ENCODE assay signal across 8 mouse cellular contexts in the genomic region with DNA sequence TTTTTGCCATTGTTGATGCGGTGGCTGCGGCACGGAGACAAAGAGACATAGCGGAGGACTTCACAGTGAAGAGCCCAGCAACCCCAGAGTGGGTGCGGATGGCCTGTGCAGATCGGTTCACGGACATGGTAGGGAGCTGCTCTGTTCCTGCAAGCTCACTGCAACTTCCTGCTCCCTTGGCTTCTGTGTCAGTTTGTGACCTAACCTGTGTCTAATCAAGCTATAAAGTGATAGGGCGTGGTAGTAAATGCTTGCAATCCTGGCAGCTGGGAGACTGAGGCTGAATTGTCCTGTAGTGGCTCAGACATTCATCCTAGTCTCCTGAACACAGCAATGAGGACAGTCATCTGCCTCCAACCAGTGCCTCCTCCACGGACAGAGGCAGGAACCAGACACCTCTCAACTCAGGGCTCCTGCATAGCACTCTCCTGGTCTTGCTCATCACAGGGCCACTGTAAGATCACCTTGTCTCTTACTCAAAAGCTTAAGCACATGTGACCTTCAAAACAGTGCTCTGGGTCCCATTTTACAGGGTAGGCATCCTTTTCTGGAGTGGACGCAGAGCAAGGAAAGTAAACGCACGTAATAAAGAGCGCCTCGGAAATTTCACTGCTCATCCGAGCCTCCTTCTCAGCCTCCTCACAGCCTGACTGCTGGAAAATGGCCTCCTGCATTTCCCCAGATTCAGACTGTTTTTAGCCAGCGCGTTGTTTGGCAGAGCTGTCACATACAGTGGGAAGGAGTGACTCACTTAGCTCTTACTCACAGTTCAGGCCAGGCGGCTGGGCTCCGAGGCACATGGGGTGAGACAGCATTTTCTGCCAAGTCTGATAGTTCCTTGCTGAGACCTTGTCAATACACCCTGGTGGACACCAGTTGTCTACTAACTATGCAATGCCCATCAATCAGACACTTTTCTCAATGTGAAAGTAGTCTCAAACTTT. TPM values are rescaled to one million over a fixed set of nuclear protein-coding genes. Genes with fewer than 3 reads are reported as not detected.
DNase-seq lines count a peak whose midpoint lies in the region; ATAC-seq and TF ChIP-seq lines count a peak whose summit lies in the region.

No protein-coding gene starts in this region.

- no peak for ATAC-seq in cerebellum, adult (ENCODE audit: insufficient number of reproducible peaks, low FRiP score, low TSS enrichment)
- peak; percentile 70 for ATAC-seq in heart, postnatal 0 days (ENCODE audit: insufficient read depth, low read depth)
- ATAC-seq in stomach, embryonic 16.5 days (ENCODE audit: insufficient read depth, low FRiP score) = peak; percentile 78
- ATAC-seq in hindbrain, postnatal 0 days = no peak

- H3K4me3 ChIP-seq in heart, postnatal 0 days (ENCODE audit: low read depth, low read length) = no peak overlapping the region
- no peak overlapping the region for H3K4me3 ChIP-seq in stomach, embryonic 16.5 days (replicated peaks; ENCODE audit: low read length)
- no peak overlapping the region for H3K4me3 ChIP-seq in hindbrain, postnatal 0 days (ENCODE audit: low read length)

- peak overlapping the region; percentile 48; the same call in 1 of the 2 replicates for H3K27ac ChIP-seq in heart, postnatal 0 days (ENCODE audit: low read depth)
- H3K27ac ChIP-seq in stomach, embryonic 16.5 days (ENCODE audit: low read length) = no peak overlapping the region
- H3K27ac ChIP-seq in hindbrain, postnatal 0 days = no peak overlapping the region

- no peaks in the 10 kb centered on the region for H3K36me3 ChIP-seq in heart, postnatal 0 days (replicated peaks; ENCODE audit: control insufficient read depth, insufficient read depth, low read length)
- H3K36me3 ChIP-seq in stomach, embryonic 16.5 days (ENCODE audit: control insufficient read depth, insufficient read depth, low read length) = no peaks in the 10 kb centered on the region
- H3K36me3 ChIP-seq in hindbrain, postnatal 0 days (ENCODE audit: insufficient read depth, low read length) = no peaks in the 10 kb centered on the region

- no peaks in the 10 kb centered on the region for H3K9me3 ChIP-seq in heart, postnatal 0 days (replicated peaks; ENCODE audit: control insufficient read depth, low read length)
- H3K9me3 ChIP-seq in stomach, embryonic 16.5 days (replicated peaks; ENCODE audit: control insufficient read depth, low read length) = no peaks in the 10 kb centered on the region
- no peaks in the 10 kb centered on the region for H3K9me3 ChIP-seq in hindbrain, postnatal 0 days (ENCODE audit: low read length)

- H3K27me3 ChIP-seq in heart, postnatal 0 days (ENCODE audit: control insufficient read depth, insufficient read depth, low read length) = no peaks in the 10 kb centered on the region
- H3K27me3 ChIP-seq in stomach, embryonic 16.5 days (ENCODE audit: control insufficient read depth, insufficient read depth, low read length) = no peaks in the 10 kb centered on the region
- H3K27me3 ChIP-seq in hindbrain, postnatal 0 days (ENCODE audit: insufficient read depth, low read length) = no peaks in the 10 kb centered on the region

- peak; percentile 35 to 46 for DNase-seq in cerebellum, postnatal 10 days
- peak; percentile 79 to 84 for DNase-seq in adrenal gland, postnatal 36 days
- DNase-seq in heart, postnatal 0 days (ENCODE audit: low spot score) = peak; percentile 46
- DNase-seq in left cerebral cortex, postnatal 25 days (ENCODE audit: low spot score in 2 of 2) = peak; percentile 50 to 93
- no peak for DNase-seq in hindbrain, postnatal 0 days (ENCODE audit: low spot score)
- no peak for DNase-seq in T-cell, adult 2 months (ENCODE audit: low spot score)

- TF ChIP-seq CTCF in heart, postnatal 0 days (IDR thresholded peaks at IDR 0.05; ENCODE audit: low read depth) = no peak
- TF ChIP-seq CTCF in hindbrain, postnatal 0 days (IDR thresholded peaks at IDR 0.05; ENCODE audit: low read depth) = no peak

- intact Hi-C loops in left cerebral cortex, postnatal 25 days (cut with DNase I) = no loop called here

- no peak for TF ChIP-seq EP300 in heart, postnatal 0 days (IDR thresholded peaks at IDR 0.05; ENCODE audit: low read depth)

- no peaks in the 10 kb centered on the region for H3K4me1 ChIP-seq in heart, postnatal 0 days (ENCODE audit: control insufficient read depth, insufficient read depth)
- H3K4me1 ChIP-seq in stomach, embryonic 16.5 days (ENCODE audit: control insufficient read depth, insufficient read depth, low read length) = peaks cover 6% of the 10 kb centered on the region; the same call in 1 of the 2 replicates
- H3K4me1 ChIP-seq in hindbrain, postnatal 0 days (ENCODE audit: insufficient read depth, low read length) = no peaks in the 10 kb centered on the region

- no peak overlapping the region for H3K9ac ChIP-seq in heart, postnatal 0 days (replicated peaks; ENCODE audit: low read depth, low read length)
- no peak overlapping the region for H3K9ac ChIP-seq in stomach, embryonic 16.5 days (ENCODE audit: low read length)
- no peak overlapping the region for H3K9ac ChIP-seq in hindbrain, postnatal 0 days (replicated peaks; ENCODE audit: low read length)

- no peak overlapping the region for H3K4me2 ChIP-seq in heart, postnatal 0 days (ENCODE audit: low read depth, low read length)
- H3K4me2 ChIP-seq in stomach, embryonic 16.5 days (ENCODE audit: low read depth, low read length) = no peak overlapping the region
- no peak overlapping the region for H3K4me2 ChIP-seq in hindbrain, postnatal 0 days (ENCODE audit: low read depth, low read length)

- 67% methylated on average over 19 of the region's 19 CpGs for WGBS in heart, postnatal 0 days
- 74% methylated on average over 19 of the region's 19 CpGs for whole genome bisulfite sequencing in stomach, embryonic 16.5 days
- 79% methylated on average over 19 of the region's 19 CpGs for WGBS in hindbrain, postnatal 0 days

RNA-seq across cellular contexts. Expression of gene Bzw1, which starts 33.5 kb away (rescaled TPM):
- total RNA-seq in adrenal gland, postnatal 36 days (2021) = 100 to 1,000 TPM; 149 to 239 TPM
- 59.3 and 74.6 TPM in 2 replicates for total RNA-seq in heart, postnatal 0 days (2014; rRNA removed; ENCODE audit: low replicate concordance)
- polyA plus RNA-seq in heart, postnatal 0 days (2015; fragmentation: Nextera tagmentation; extraction: Ambion mirVana) = 158 and 163 TPM in 2 replicates
- total RNA-seq in left cerebral cortex, postnatal 25 days (2021) = 100 to 1,000 TPM; 164 to 173 TPM
- 286 and 308 TPM in 2 replicates for polyA plus RNA-seq in stomach, embryonic 16.5 days (2015; fragmentation: Nextera tagmentation; extraction: Ambion mirVana)
- total RNA-seq in hindbrain, postnatal 0 days (2014; rRNA removed) = 160 and 162 TPM in 2 replicates
- 343 and 352 TPM in 2 replicates for polyA plus RNA-seq in hindbrain, postnatal 0 days (2015; fragmentation: Nextera tagmentation; extraction: Ambion mirVana)

Comparison
In these comparisons a context has a peak if more than half of its experiments do, and no peak if none do; other contexts are left out.
1. DNase-seq: peak in cerebellum, postnatal 10 days (2 of 2), adrenal gland, postnatal 36 days (2 of 2), heart, postnatal 0 days (single experiment) and left cerebral cortex, postnatal 25 days (2 of 2); none in hindbrain, postnatal 0 days (single experiment) and T-cell, adult 2 months (single experiment).
2. ATAC-seq: peak in heart, postnatal 0 days (single experiment) and stomach, embryonic 16.5 days (single experiment); none in cerebellum, adult (single experiment) and hindbrain, postnatal 0 days (single experiment).